Mouse (Mus musculus) CD4-positive, CD25-positive, alpha-beta regulatory T cell, adult 4 months (primary cell): ENCODE data around the gene Mas1. TPM values are rescaled to one million over a fixed set of nuclear protein-coding genes. Genes with fewer than 3 reads are reported as not detected.
"Not testable (repeated sequence)": the region's sequence is repeated elsewhere in the genome, so short reads cannot be mapped to it uniquely, and the experiment has no call there.

Experiments used
- ATAC-seq: one replicate; pipeline ENCODE4 v1.8.0; 2017
- polyA plus RNA-seq, 2 experiments: library from polyadenylated mRNA; unstranded; fragments of 100-300 nt; shearing (Covaris generic); gene quantifications; one replicate each; pipeline ENCODE4 v1.2.1; 2017

The Mas1 gene
- under 1 TPM in 1 of 2 experiments, not detected in 1; 0.62 TPM for polyA plus RNA-seq

- no peak for ATAC-seq
These were observed at the start of gene Mas1 for GRCm38 (mm10) chr17:12868043-12868442. Mas1 (minus strand) TSS chr17:12868143.

- peak; percentile 40 for ATAC-seq
These were observed 48.8 kb upstream of the Mas1 start for GRCm38 (mm10) chr17:12916588-12917380.

- ATAC-seq, result peak; percentile 93
These were observed 48.1 kb upstream of the Mas1 start, which contains the start of gene Mrpl18 for GRCm38 (mm10) chr17:12915881-12916583. Mrpl18 (minus strand) TSS chr17:12916345.

- peak; percentile 0 for ATAC-seq
These were observed 47.5 kb upstream of the Mas1 start, which contains the start of gene Tcp1 for GRCm38 (mm10) chr17:12915488-12915880. Tcp1 (plus strand) TSS chr17:12915701.

GRCm38 (mm10) chr17:12910391-12910790 lies 42.4 kb upstream of the Mas1 start:
- no peak for ATAC-seq

- no peak for ATAC-seq
These were observed 41.7 kb upstream of the Mas1 start, which contains the start of gene Pnldc1 for GRCm38 (mm10) chr17:12909361-12910280. Pnldc1 (minus strand) TSS chr17:12910230.

GRCm38 (mm10) chr17:12906436-12906835 lies 38.5 kb upstream of the Mas1 start:
- no peak for ATAC-seq

- no peak for ATAC-seq
These were observed 37.9 kb upstream of the Mas1 start for GRCm38 (mm10) chr17:12905810-12906209.

GRCm38 (mm10) chr17:12904349-12904748 lies 36.4 kb upstream of the Mas1 start:
- no peak for ATAC-seq

GRCm38 (mm10) chr17:12903372-12904333 lies 35.7 kb upstream of the Mas1 start:
- ATAC-seq, result no peak

GRCm38 (mm10) chr17:12902291-12902690 lies 34.3 kb upstream of the Mas1 start:
- ATAC-seq, result no peak

GRCm38 (mm10) chr17:12898607-12899006 lies 30.7 kb upstream of the Mas1 start:
- not testable (repeated sequence) for ATAC-seq

- no peak for ATAC-seq
These were observed 29.7 kb upstream of the Mas1 start for GRCm38 (mm10) chr17:12897674-12898073.

GRCm38 (mm10) chr17:12892033-12892432 lies 24.1 kb upstream of the Mas1 start:
- no peak for ATAC-seq

- ATAC-seq, result no peak
These were observed 23.1 kb upstream of the Mas1 start for GRCm38 (mm10) chr17:12891054-12891453.

- ATAC-seq, result no peak
These were observed 19.3 kb upstream of the Mas1 start for GRCm38 (mm10) chr17:12887021-12887775.

GRCm38 (mm10) chr17:12886620-12887019 lies 18.7 kb upstream of the Mas1 start:
- peak; percentile 100 for ATAC-seq

- ATAC-seq, result no peak
These were observed 13.3 kb upstream of the Mas1 start for GRCm38 (mm10) chr17:12881216-12881615.

GRCm38 (mm10) chr17:12880178-12880577 lies 12.2 kb upstream of the Mas1 start:
- ATAC-seq, result peak; percentile 96

GRCm38 (mm10) chr17:12875734-12876133 lies 7.8 kb upstream of the Mas1 start, which contains the start of gene Mrgprh:
Mrgprh (plus strand) TSS chr17:12876034.
- no peak for ATAC-seq
